Mouse (Mus musculus) right cerebral cortex, postnatal 36 days (tissue): ENCODE measurements around the gene Mc1r.

Experiments
- DNase-seq, 2 experiments: peaks; one replicate each; pipeline ENCODE4 v3.0.0; 2022; ENCODE audit warnings: low spot score in 2 of 2, mixed read lengths in 1 of 2

Mc1r gene

DNA sequence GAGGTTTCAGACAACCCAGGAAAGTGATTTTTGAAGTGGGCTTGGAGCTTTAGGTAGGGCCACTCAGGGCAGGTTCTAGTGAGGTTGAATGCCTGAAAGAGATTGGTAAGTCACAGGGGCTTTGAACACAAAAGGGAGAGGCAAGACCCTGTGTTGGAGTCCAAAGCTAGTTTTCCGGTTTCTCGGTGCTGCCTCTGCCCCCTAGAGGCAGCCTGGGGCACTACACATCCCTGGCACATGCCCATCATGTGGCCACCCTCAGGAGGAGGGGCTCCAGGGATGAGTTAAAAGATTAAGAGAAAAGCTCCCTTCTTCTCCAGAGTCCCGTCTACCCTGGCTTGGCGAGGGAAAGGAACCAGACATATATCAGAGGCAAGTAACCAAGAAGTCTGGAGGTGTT lies at the start of gene Mc1r:
TSS of gene Mc1r (plus strand) at position 322 of the 400 bp plus-strand sequence.
- peak; percentile 56 to 61 for DNase-seq

DNA sequence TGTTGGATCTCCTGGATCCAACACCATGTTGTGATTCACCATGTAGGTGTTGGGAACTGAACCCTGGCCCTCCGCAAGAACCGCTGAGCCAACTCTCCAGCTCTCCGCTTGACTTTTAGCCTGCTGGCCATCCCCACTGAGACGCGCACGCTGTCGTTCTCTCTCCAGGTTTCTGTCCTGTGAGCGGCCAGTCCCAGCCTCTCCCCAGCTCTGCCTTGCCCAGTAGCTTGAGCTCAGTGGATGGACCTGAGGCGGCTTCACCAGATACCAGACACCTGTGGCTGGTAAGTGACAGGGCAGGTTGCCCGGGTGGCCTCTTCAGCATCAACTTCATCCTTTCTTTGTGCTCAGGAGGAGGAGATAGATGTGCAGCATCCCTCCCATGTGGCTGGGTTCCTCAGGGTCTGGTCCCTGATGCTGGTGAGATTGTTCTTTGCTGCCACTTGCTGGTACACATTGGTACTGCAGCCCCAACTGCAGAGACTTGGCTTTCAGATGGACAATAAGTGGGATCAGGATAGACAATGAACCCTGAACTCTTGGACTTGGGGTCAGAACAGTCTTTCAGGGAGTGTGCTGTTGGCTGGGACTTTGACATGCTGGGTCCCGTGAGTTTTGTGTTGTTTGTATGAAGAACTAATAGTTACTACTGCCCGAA lies 45.7 kb upstream of the Mc1r start:
- DNase-seq, result peak; percentile 51 to 56

DNA sequence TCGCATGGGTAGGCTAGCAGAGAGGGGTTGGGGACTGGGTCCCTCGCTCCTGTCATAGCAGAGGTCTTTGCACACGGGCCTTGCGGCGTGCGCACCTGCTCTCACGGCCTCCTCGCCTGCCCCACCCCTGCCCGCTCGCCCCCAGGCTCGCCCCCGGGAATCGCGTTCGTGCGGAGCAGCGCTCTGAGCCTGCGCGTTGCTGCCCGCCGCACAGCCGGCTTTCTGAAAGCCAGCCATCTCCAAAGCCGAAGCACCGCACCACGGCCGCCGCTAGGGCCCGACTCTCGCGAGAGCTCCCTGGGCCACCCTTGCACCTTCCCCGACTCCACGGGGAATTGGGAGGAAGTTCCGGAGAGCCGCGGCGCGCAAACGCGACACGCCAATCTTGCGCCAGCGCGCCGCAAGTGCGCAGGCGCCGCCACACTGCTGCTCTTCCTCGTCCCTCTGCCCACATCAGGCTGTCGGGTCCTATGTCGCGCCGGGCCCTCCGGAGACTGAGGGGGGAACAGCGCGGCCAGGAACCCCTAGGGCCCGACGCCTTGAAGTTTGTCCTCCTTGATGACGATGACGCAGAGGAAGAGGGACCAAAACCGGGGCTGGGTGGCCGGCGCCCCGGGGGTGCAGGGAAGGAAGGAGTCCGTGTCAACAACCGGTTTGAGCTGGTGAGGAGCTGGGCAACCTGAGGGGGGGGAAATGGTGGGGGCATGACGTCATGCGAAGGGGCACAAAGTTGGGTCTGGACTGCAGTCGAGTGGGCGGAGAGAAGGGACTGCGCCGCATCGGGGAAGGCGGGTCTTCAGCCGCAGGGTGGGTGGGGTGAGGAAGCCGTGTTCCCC lies 33.3 kb upstream of the Mc1r start, which contains the start of gene Tcf25:
TSS of gene Tcf25 (plus strand) at position 351 of the 836 bp plus-strand sequence.
- DNase-seq, result peak; percentile 93 to 95

DNA sequence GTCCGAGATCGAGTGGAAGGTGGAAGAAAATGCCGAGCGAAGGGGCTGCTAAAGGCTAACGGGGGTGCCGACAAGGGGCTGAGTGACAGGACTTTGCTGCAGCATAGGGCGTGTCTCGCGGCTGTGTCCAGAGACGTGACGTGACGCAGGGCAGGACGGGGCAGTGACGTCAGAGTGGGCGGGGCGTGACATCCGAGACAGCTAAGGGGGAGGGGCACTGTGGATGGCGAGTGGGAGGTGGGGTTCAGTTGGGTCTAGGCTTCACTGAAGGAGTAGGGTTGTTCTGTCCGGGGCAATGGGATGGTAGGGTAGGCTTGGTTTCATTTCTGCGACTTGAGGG lies 32.7 kb upstream of the Mc1r start:
- DNase-seq, result peak; percentile 88 to 89

- DNase-seq, result no peak
These were observed 31.2 kb upstream of the Mc1r start for GRCm38 (mm10) chr8:123375701-123376100.

GRCm38 (mm10) chr8:123376106-123376505 lies 30.8 kb upstream of the Mc1r start:
- DNase-seq, result no peak

- no peak for DNase-seq
These were observed 25.2 kb upstream of the Mc1r start for GRCm38 (mm10) chr8:123381711-123382110.

GRCm38 (mm10) chr8:123382516-123382915 lies 24.4 kb upstream of the Mc1r start:
- DNase-seq, result no peak

GRCm38 (mm10) chr8:123384883-123385540 lies 21.9 kb upstream of the Mc1r start:
- DNase-seq, result no peak

GRCm38 (mm10) chr8:123387041-123387440 lies 19.9 kb upstream of the Mc1r start:
- no peak for DNase-seq

DNA sequence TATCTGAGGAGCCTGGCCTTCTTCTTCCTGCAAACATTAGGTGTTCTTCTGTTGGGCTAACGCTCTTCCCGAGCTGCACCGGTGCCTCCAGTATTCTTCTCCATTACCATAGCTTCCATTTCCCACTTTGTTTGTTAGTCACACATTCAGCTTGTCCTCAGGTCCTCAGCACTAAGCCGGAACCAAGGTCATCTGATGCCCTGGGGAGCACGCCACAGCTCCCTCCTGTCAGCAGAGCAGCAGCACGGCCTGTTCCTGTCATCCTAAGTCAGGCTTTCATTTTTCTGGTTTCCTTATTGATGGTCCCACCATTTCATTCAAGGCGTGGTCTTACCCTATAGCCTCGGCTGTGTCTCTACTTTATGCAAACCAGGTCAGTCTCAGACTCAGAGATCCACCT lies 19.1 kb upstream of the Mc1r start:
- DNase-seq, result no peak

DNA sequence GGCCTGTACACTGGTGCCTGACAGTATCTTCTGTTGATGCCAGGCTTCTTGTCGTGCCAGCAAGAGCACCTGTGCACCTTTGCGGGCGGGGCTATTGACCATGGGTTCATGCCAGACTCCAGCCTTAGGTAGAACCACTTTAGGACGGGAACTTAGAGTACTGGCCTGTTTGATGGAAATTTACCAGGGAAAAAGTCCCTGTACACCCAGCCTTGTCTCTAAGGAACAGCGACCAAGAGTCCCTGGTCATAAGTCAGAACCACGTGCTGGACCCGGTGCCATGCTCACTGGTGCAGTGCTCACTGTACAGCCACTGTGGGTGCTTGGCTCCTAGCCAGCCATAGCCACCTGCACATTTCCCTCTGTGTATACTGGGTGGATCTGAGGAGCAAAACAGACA lies 17.9 kb upstream of the Mc1r start:
- DNase-seq, result no peak

- no peak for DNase-seq
These were observed 8.6 kb upstream of the Mc1r start for GRCm38 (mm10) chr8:123398308-123398707.

DNA sequence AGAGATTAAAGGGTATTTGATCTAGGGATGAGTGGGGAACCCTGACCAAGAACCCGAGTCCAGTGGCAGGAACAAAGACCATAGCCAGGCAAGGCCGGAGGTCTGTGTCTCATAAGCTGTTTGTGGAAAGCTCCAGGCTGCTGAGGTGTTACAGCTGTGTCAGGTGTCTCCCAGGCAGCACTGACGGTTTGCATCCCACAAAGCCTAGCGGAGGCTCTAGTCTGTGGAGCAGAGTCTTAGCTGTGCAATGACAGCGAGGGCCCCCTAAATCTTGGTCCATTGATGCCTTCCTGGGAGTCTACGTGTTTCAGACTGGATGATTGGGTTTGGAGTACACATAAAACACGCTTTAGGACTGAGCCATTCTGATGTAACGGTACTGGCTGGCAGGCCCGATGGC lies 5.0 kb upstream of the Mc1r start:
- no peak for DNase-seq

GRCm38 (mm10) chr8:123402730-123403326 lies 4.1 kb upstream of the Mc1r start:
- no peak for DNase-seq

- no peak for DNase-seq
These were observed 2.4 kb upstream of the Mc1r start for GRCm38 (mm10) chr8:123404521-123404920.

DNA sequence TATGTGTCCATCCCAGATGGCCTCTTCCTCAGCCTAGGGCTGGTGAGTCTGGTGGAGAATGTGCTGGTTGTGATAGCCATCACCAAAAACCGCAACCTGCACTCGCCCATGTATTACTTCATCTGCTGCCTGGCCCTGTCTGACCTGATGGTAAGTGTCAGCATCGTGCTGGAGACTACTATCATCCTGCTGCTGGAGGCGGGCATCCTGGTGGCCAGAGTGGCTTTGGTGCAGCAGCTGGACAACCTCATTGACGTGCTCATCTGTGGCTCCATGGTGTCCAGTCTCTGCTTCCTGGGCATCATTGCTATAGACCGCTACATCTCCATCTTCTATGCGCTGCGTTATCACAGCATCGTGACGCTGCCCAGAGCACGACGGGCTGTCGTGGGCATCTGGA lies 705 bp downstream of the Mc1r start:
- DNase-seq, result no peak

DNA sequence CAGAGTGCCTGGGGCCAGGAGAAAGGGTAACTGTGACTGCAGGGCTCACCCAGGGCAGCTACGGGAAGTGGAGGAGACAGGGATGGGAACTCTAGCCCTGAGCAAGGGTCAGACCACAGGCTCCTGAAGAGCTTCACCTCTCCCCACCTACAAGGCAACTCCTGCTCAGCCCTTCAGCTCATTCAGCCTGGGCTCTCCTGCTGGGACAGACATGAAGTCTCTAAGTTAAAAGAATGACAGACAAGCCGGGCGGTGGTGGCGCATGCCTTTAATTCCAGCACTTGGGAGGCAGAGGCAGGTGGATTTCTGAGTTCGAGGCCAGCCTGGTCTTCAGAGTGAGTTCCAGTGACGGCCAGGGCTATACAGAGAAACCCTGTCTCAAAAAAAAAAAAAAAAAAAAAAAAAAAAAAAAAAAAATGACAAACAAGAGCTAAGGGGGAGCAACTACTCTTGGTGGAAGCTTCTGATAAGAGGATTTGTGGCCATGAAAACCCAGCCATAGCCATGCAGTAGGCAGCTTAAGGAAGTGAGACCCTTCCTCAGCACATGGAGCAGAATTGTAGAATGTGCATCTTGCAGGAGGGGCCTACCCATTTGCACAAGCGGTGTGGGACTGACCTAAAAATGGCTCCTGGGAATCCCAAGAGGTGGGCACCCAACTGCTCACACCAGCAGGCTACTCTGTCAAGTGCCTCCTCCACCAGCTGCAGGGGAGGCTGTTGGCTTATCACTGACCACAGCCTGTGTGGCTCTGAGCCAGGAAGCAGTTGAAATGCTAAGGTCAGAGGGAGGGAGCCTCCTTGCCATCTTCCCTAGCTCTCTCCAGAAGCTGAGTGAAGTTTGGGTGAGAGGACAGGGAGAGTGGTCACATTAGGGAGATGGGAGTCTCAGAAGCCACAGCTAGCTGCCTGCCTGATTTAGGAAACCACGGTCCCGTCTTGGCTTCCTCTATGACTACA lies 2.0 kb downstream of the Mc1r start:
- no peak for DNase-seq

DNA sequence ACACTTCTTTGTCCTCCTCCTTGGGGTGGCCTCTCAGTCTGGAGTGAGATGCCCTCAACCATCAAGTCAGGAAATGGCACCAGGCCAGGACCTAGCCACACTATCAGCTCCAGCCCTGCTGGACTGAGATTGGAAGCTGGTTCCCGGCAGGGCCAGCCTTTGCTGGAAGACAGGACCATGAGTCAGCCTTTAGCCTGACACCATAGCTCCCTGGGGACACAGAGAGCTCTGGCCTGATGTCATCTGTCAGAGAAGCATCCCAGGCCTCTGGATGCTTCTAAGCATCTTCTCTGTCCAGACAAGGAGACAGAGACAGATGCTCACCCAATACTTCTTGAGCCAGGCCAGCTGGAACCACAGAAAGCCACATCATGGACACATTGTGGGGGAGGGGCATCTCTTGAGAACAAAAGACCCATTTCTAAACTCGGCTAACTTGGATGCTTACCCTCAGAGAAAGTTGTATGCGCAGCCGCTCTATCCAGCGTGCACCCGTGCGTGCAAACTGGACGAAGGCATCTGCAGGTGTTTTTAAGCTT lies 3.2 kb downstream of the Mc1r start:
- DNase-seq, result no peak

DNA sequence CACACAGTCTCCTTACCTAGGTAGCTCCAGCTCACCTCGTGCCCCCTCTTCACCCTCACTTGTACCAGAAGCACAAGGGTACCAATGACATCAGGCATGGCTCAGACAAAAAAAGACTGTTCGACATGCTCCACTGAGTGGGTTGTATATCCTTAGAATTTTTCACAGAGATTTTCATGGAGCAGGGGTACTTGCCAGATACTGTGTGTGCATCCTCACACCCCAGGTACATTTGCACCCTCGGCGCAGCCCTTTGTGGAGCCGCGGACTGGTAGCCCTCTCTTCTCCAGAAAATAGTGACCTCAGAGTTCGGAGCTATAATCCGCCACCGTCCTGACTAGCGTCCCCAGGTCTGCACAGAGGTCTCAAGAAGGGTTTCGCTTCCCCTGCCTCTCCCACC lies 3.9 kb downstream of the Mc1r start:
- DNase-seq, result no peak

GRCm38 (mm10) chr8:123411246-123411645 lies 4.3 kb downstream of the Mc1r start, which contains the start of gene Tubb3:
TSS of gene Tubb3 (plus strand) at chr8:123411424.
- DNase-seq, result peak; percentile 88 to 90
